Mouse (Mus musculus) spleen, adult 2 months (tissue): Measurements from ENCODE around the gene Lrmda.

Experiments
- CTCF ChIP-seq: fragments of 200-500 bp; IDR thresholded peaks from 2 replicates; pipeline ENCODE4 v1.5.1; 2011; ENCODE audit warnings: mild to moderate bottlenecking, inconsistent platforms; ENCODE audit not compliant: insufficient read depth, insufficient read length, insufficient replicate concordance; ENCODE audit errors: extremely low read depth
- POLR2A ChIP-seq: fragments of 200-500 bp; IDR thresholded peaks from 2 replicates; pipeline ENCODE4 v1.6.1; 2011; ENCODE audit warnings: low read depth, low read length, inconsistent platforms

DNA sequence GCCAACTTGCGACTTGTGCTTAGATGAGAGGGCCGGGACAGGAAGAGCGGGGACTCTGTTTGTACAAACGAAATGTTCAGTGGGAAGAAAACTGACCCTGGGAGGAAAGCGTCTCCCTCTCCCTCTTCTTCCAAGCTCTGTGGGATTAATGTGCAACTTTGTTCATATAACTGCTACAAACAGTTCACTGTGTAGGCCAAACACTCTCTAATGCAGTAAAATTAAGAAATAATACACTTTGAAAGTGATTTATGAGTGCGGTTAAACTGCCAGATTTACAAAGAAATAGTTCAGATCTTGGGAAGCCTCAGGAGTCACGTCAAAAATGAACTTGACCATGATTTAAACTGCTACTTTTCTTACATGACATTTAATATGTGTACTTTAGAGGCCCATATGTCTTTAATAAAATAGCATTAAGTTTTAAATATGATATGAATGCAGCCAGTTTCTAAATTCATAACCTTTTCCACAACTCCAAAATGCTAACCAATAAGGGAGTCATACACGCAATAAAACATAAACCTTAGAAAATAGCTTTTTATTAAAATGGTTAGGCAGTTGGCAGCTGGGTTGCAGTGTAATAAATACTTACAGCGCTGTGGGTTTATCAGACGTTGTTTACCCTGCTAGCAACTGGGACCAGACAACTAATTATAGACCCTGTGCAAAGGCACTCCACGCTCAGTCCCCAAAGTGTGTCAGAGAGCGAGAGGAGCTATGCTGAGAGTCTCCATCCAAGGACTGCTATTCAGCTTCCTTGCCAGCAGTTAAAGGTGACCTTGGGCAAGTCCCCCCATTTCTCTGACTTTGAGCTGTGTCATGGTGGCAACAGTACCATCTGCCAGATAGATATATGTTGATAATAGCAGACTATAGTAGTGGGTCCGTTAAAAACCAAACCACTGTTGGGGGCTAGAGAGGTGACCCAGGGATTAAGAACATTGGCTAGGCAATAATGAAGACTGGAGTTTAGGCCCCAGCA, 590.0 kb downstream of the Lrmda start:
- no peak for TF ChIP-seq POLR2A
- TF ChIP-seq CTCF: no peak
